Mouse (Mus musculus): ENCODE measurements around the gene Eed. TPM values are rescaled to one million over a fixed set of nuclear protein-coding genes. Genes with fewer than 3 reads are reported as not detected.
"Not testable (repeated sequence)": the region's sequence is repeated elsewhere in the genome, so short reads cannot be mapped to it uniquely, and the experiment has no call there.

Gene Eed
- polyA plus RNA-seq, 1 experiment from 2014 or later = 25.7 TPM

DNA sequence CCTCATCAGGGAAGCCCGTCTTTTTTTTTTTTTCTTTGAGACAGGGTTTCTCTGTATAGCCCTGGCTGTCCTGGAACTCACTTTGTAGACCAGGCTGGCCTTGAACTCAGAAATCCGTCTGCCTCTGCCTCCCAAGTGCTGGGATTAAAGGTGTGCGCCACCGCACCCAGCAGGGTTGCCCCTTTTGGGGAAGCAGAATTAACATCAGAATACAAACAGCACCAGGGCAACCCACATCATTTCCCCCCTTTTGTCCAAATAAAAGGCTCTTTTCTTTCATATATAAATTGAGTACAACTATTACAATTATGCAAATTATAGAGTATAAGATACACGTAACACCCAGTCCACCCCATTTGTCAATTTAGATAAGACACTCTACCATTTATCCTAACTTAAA, 16.7 kb upstream of the Eed start:
- H3K4me1 ChIP-seq (ENCODE audit: control insufficient read depth, low read depth, low read length) = peaks cover 11% of the 10 kb centered on the region
- H3K4me2 ChIP-seq (ENCODE audit: low read depth, low read length); H3K36me3 ChIP-seq (ENCODE audit: control insufficient read depth, insufficient read depth); H3K4me3 ChIP-seq (ENCODE audit: low read depth, low read length); H3K9me3 ChIP-seq (replicated peaks; ENCODE audit: control insufficient read depth, low read length); H3K27me3 ChIP-seq (ENCODE audit: control insufficient read depth, insufficient read depth, low read depth, low read length); ATAC-seq (ENCODE audit: low read depth); H3K27ac ChIP-seq (ENCODE audit: low read length); H3K9ac ChIP-seq (ENCODE audit: low read depth, low read length): not testable (repeated sequence)
- 43% methylated on average over 5 of the region's 5 CpGs for WGBS (ENCODE audit: insufficient replicate concordance)

GRCm38 (mm10) chr7:89993091-89993490, 12.3 kb upstream of the Eed start:
- Histone ChIP-seq H3K27me3 (ENCODE audit: control insufficient read depth, insufficient read depth, low read depth, low read length) (no peaks in the 10 kb centered on the region), H3K4me1 (ENCODE audit: control insufficient read depth, low read depth, low read length) (peaks cover under 1% of the 10 kb centered on the region), H3K9me3 (replicated peaks; ENCODE audit: control insufficient read depth, low read length) (no peaks in the 10 kb centered on the region), H3K4me2 (ENCODE audit: low read depth, low read length) (no peak overlapping the region), H3K27ac (ENCODE audit: low read length) (no peak overlapping the region), H3K4me3 (ENCODE audit: low read depth, low read length) (no peak overlapping the region), H3K9ac (ENCODE audit: low read depth, low read length) (no peak overlapping the region), H3K36me3 (ENCODE audit: control insufficient read depth, insufficient read depth) (no peaks in the 10 kb centered on the region)
- ATAC-seq (ENCODE audit: low read depth) = no peak
- WGBS (ENCODE audit: insufficient replicate concordance) = 73% methylated on average over 1 of the region's 1 CpGs

DNA sequence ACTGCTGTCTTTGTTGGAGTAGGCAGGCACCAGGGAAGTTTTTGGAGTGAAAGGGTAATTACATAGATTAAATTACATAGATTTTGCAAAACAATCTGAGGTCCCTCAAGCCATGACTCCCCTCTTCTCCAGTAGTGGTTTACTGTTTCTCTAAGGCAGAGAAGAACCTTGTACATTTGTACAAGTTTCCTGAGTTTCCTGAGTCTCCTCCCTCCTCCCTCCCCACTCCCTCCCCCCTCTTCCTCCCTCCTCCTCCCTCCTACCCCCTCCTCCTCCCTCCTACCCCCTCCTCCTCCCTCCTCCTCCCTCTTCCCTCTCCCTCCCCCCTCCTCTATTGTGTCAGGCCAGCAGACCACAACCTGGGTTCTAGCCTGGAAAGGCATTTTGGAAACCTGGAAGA, 3.6 kb upstream of the Eed start:
- Histone ChIP-seq H3K4me3 (ENCODE audit: low read depth, low read length) (no peak overlapping the region), H3K36me3 (ENCODE audit: control insufficient read depth, insufficient read depth) (no peaks in the 10 kb centered on the region), H3K9me3 (replicated peaks; ENCODE audit: control insufficient read depth, low read length) (no peaks in the 10 kb centered on the region), H3K9ac (ENCODE audit: low read depth, low read length) (no peak overlapping the region), H3K27ac (ENCODE audit: low read length) (no peak overlapping the region), H3K4me2 (ENCODE audit: low read depth, low read length) (no peak overlapping the region), H3K4me1 (ENCODE audit: control insufficient read depth, low read depth, low read length) (peaks cover 7% of the 10 kb centered on the region), H3K27me3 (ENCODE audit: control insufficient read depth, insufficient read depth, low read depth, low read length) (no peaks in the 10 kb centered on the region)
- ATAC-seq (ENCODE audit: low read depth) = no peak

DNA sequence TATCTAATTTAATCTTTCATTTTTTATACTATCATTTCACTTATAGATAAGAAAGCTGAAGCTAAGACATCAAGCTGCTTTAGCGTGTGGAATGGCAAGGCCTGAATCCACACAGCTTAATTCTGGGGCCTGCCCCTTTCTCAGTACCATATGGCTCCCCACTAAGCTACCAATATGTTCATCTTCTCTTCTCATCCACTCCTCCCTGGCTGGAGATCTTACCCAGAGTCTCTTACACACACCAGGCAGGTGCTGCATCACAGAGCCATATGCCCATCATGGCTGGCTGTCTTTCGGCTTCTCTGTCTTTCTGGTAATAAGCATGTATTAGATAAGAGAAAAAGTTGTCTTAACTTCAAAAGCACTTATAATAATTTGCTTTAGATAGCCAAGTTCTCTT, 2.7 kb upstream of the Eed start:
- no peak overlapping the region for H3K4me2 ChIP-seq (ENCODE audit: low read depth, low read length)
- WGBS (ENCODE audit: insufficient replicate concordance) = 71% methylated on average over 2 of the region's 2 CpGs
- no peaks in the 10 kb centered on the region for H3K9me3 ChIP-seq (replicated peaks; ENCODE audit: control insufficient read depth, low read length)
- no peak overlapping the region for H3K27ac ChIP-seq (ENCODE audit: low read length)
- no peaks in the 10 kb centered on the region for H3K36me3 ChIP-seq (ENCODE audit: control insufficient read depth, insufficient read depth)
- H3K9ac ChIP-seq (ENCODE audit: low read depth, low read length) = no peak overlapping the region
- H3K4me3 ChIP-seq (ENCODE audit: low read depth, low read length) = no peak overlapping the region
- no peak for ATAC-seq (ENCODE audit: low read depth)
- H3K4me1 ChIP-seq (ENCODE audit: control insufficient read depth, low read depth, low read length) = peaks cover 15% of the 10 kb centered on the region
- no peaks in the 10 kb centered on the region for H3K27me3 ChIP-seq (ENCODE audit: control insufficient read depth, insufficient read depth, low read depth, low read length)

- H3K27ac ChIP-seq (ENCODE audit: low read length) = peak overlapping the region; percentile 60
- peak overlapping the region; percentile 84 for H3K4me3 ChIP-seq (ENCODE audit: low read depth, low read length)
- H3K9ac ChIP-seq (ENCODE audit: low read depth, low read length) = peak overlapping the region; percentile 59
- H3K4me2 ChIP-seq (ENCODE audit: low read depth, low read length) = peak overlapping the region; percentile 80
- no peak for ATAC-seq (ENCODE audit: low read depth)
- 8% methylated on average over 10 of the region's 10 CpGs for WGBS (ENCODE audit: insufficient replicate concordance)
- peaks cover 5% of the 10 kb centered on the region; the same call in 1 of the 2 replicates for H3K36me3 ChIP-seq (ENCODE audit: control insufficient read depth, insufficient read depth)
- no peaks in the 10 kb centered on the region for H3K9me3 ChIP-seq (replicated peaks; ENCODE audit: control insufficient read depth, low read length)
- peaks cover 16% of the 10 kb centered on the region for H3K4me1 ChIP-seq (ENCODE audit: control insufficient read depth, low read depth, low read length)
- H3K27me3 ChIP-seq (ENCODE audit: control insufficient read depth, insufficient read depth, low read depth, low read length) = no peaks in the 10 kb centered on the region
These were observed 774 bp upstream of the Eed start for GRCm38 (mm10) chr7:89981557-89981956.

DNA sequence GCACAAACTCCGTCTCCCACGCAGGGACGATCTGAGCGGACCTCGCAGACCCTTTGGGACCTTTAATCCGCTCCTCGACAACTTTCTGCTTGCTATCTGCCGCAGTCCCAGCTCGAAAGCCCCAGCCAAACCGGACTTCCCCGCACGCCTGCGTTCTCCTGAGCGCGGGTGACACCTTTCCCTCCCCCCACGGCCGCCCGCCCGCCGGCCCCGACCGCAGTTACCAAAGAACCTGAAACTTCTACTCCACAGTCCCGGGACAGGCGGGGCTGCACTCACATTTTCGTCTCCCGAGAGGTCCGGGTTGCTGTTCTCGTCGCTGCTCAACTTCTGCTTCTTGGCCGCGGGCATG, 674 bp downstream of the Eed start:
- Histone ChIP-seq H3K27ac (ENCODE audit: low read length) (peak overlapping the region; percentile 98), H3K4me1 (ENCODE audit: control insufficient read depth, low read depth, low read length) (peaks cover 16% of the 10 kb centered on the region), H3K9me3 (replicated peaks; ENCODE audit: control insufficient read depth, low read length) (no peaks in the 10 kb centered on the region), H3K4me3 (ENCODE audit: low read depth, low read length) (peak overlapping the region; percentile 84), H3K36me3 (ENCODE audit: control insufficient read depth, insufficient read depth) (peaks cover 16% of the 10 kb centered on the region), H3K27me3 (ENCODE audit: control insufficient read depth, insufficient read depth, low read depth, low read length) (no peaks in the 10 kb centered on the region), H3K9ac (ENCODE audit: low read depth, low read length) (peak overlapping the region; percentile 92), H3K4me2 (ENCODE audit: low read depth, low read length) (peak overlapping the region; percentile 80)
- peak; percentile 35 for ATAC-seq (ENCODE audit: low read depth)
- under 1% methylated on average over 31 of the region's 31 CpGs for WGBS (ENCODE audit: insufficient replicate concordance)

DNA sequence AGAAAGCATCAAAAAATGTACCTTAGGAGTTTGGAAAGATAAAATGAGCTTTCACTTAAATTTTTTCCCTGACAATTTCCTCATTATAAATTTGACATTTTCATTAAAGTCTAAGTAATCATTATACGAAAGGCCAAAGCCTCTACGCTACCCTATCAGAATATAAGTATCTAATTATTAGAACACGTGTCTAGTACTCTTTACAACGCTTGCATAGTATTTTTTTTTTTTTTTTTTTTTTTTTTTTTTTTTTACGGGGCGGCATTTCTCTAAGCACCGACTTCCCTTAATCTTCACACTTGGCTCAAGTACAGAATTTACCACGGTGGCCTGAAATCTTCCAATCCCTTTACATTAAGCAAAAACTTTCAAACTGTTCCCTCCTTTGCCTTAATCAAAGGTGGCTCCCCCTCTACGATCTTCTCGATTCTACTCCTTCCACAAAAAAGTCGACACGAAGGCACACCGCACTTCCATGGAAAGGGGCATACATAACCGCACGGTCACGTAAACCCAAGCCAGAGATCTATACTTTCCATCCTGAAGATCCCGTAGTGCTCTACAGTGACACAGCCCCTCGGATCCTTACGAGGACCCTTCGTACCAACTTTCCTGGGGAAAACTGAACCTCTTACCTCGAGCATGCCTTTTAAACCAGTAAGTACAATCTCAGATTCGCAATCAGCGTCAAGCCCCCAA, 1.2 kb downstream of the Eed start:
- Histone ChIP-seq H3K4me3 (ENCODE audit: low read depth, low read length) (peak overlapping the region; percentile 84), H3K9me3 (replicated peaks; ENCODE audit: control insufficient read depth, low read length) (no peaks in the 10 kb centered on the region), H3K36me3 (ENCODE audit: control insufficient read depth, insufficient read depth) (peaks cover 19% of the 10 kb centered on the region), H3K27me3 (ENCODE audit: control insufficient read depth, insufficient read depth, low read depth, low read length) (no peaks in the 10 kb centered on the region), H3K4me1 (ENCODE audit: control insufficient read depth, low read depth, low read length) (peaks cover 16% of the 10 kb centered on the region), H3K9ac (ENCODE audit: low read depth, low read length) (peak overlapping the region; percentile 92), H3K27ac (ENCODE audit: low read length) (peak overlapping the region; percentile 98), H3K4me2 (ENCODE audit: low read depth, low read length) (peak overlapping the region; percentile 80)
- ATAC-seq (ENCODE audit: low read depth) = no peak
- 4% methylated on average over 23 of the region's 23 CpGs for WGBS (ENCODE audit: insufficient replicate concordance)

- Histone ChIP-seq H3K9ac (ENCODE audit: low read depth, low read length) (no peak overlapping the region), H3K4me1 (ENCODE audit: control insufficient read depth, low read depth, low read length) (peaks cover 13% of the 10 kb centered on the region), H3K27me3 (ENCODE audit: control insufficient read depth, insufficient read depth, low read depth, low read length) (no peaks in the 10 kb centered on the region), H3K9me3 (replicated peaks; ENCODE audit: control insufficient read depth, low read length) (no peaks in the 10 kb centered on the region), H3K4me3 (ENCODE audit: low read depth, low read length) (no peak overlapping the region), H3K36me3 (ENCODE audit: control insufficient read depth, insufficient read depth) (peaks cover 41% of the 10 kb centered on the region), H3K27ac (ENCODE audit: low read length) (no peak overlapping the region), H3K4me2 (ENCODE audit: low read depth, low read length) (no peak overlapping the region)
- WGBS (ENCODE audit: insufficient replicate concordance) = 88% methylated on average over 7 of the region's 7 CpGs
- ATAC-seq (ENCODE audit: low read depth) = no peak
These were observed 4.0 kb downstream of the Eed start for GRCm38 (mm10) chr7:89976796-89977195.

DNA sequence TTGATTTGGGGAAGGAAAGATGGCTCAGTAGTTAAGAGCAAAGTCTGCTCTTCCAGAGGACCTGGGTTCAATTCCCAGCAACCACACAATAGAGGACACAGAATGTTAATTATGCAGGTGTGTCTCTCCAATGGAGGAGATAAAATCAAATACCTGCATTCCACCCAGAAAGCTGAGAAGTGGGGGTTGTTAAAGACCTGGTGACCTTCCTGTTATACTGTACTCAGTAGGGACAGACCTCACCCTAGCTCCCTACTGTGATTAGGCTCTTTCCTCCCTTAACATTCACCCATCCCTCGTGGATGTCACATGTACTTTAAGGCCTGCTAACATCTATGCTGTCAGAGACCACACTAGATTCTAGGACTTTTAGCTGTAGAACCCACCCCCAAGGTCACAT, 5.2 kb downstream of the Eed start:
- ATAC-seq (ENCODE audit: low read depth) = no peak
- H3K9me3 ChIP-seq (replicated peaks; ENCODE audit: control insufficient read depth, low read length) = no peaks in the 10 kb centered on the region
- H3K4me3 ChIP-seq (ENCODE audit: low read depth, low read length) = no peak overlapping the region
- H3K9ac ChIP-seq (ENCODE audit: low read depth, low read length) = no peak overlapping the region
- no peaks in the 10 kb centered on the region for H3K27me3 ChIP-seq (ENCODE audit: control insufficient read depth, insufficient read depth, low read depth, low read length)
- H3K27ac ChIP-seq (ENCODE audit: low read length) = no peak overlapping the region
- no peak overlapping the region for H3K4me2 ChIP-seq (ENCODE audit: low read depth, low read length)
- peaks cover 41% of the 10 kb centered on the region for H3K36me3 ChIP-seq (ENCODE audit: control insufficient read depth, insufficient read depth)
- WGBS (ENCODE audit: insufficient replicate concordance) = 83% methylated on average over 1 of the region's 1 CpGs
- peaks cover 9% of the 10 kb centered on the region for H3K4me1 ChIP-seq (ENCODE audit: control insufficient read depth, low read depth, low read length)

Data from liver, embryonic 16.5 days (tissue).